Mouse (Mus musculus) heart, adult 2 months (tissue): Measurements from ENCODE around the gene Cfdp1. TPM values are rescaled to one million over a fixed set of nuclear protein-coding genes. Genes with fewer than 3 reads are reported as not detected.

Experiments
- DNase-seq, 2 experiments: peaks; one replicate each; pipeline ENCODE4 v3.0.0; 2021
- H3K27ac ChIP-seq: fragments of 200-600 bp; 2 replicates; pipeline ENCODE4 v1.8.1; 2022
- H3K27me3 ChIP-seq: fragments of 200-500 bp; 2 replicates; pipeline ENCODE4 v1.6.1; 2012; ENCODE audit warnings: mild to moderate bottlenecking, low read length, inconsistent platforms, mixed read lengths; ENCODE audit not compliant: control insufficient read depth, insufficient read depth
- H3K36me3 ChIP-seq: fragments of 200-500 bp; 2 replicates; pipeline ENCODE4 v1.6.1; 2012; ENCODE audit warnings: low read length, inconsistent platforms; ENCODE audit not compliant: control insufficient read depth, insufficient read depth
- H3K4me1 ChIP-seq: fragments of 200-500 bp; 2 replicates; pipeline ENCODE4 v1.6.1; 2011; ENCODE audit warnings: low read length; ENCODE audit not compliant: control insufficient read depth, insufficient read depth
- H3K4me3 ChIP-seq: fragments of 200-600 bp; 2 replicates; pipeline ENCODE4 v1.8.1; 2022
- H3K79me2 ChIP-seq: fragments of 200-500 bp; replicated peaks from 2 replicates; pipeline ENCODE4 v1.6.1; 2012; ENCODE audit warnings: mild to moderate bottlenecking, inconsistent platforms, low read length, moderate library complexity, mixed read lengths; ENCODE audit not compliant: control insufficient read depth, insufficient read depth
- H3K9ac ChIP-seq: fragments of 200-500 bp; 2 replicates; pipeline ENCODE4 v1.6.1; 2012; ENCODE audit warnings: low read depth, mild to moderate bottlenecking, control low read depth, inconsistent platforms, low read length, mixed read lengths
- CTCF ChIP-seq: fragments of 200-600 bp; IDR thresholded peaks from 2 replicates; pipeline ENCODE4 v1.8.1; 2022; ENCODE audit warnings: antibody characterized with exemption, mild to moderate bottlenecking, moderate library complexity
- EP300 ChIP-seq: fragments of 200-500 bp; IDR thresholded peaks from 2 replicates; pipeline ENCODE4 v1.6.1; 2011; ENCODE audit warnings: low read depth, low read length, control low read depth; ENCODE audit not compliant: insufficient read depth
- POLR2A ChIP-seq: fragments of 200-500 bp; IDR thresholded peaks from 2 replicates; pipeline ENCODE4 v1.6.1; 2011; ENCODE audit warnings: mild to moderate bottlenecking, low read depth, low read length, control low read depth; ENCODE audit not compliant: insufficient read depth
- WGBS: fragments of 180-500 bp; shearing (Covaris S2); methylation state at CpG from one replicate; pipeline ENCODE4 v1.1.7; 2018; 5-methylcytosine and 5-hydroxymethylcytosine counted together
- intact Hi-C: fragments of 180-260 bp; cut with DNase I; formaldehyde crosslinking; loops from one replicate; pipeline ENCODE4 v1.15.1; 2025
- polyA plus RNA-seq: library from polyadenylated mRNA; depleted of rRNA; stranded (reverse); fragments of >200 nt; gene quantifications from 2 replicates; pipeline ENCODE4 v1.2.3, GENCODE M21; 2012
- total RNA-seq, 2 experiments: library from RNA; stranded (reverse); gene quantifications; 2 replicates each; pipeline ENCODE4 v1.2.3; 2021

Gene Cfdp1
- total and polyA plus RNA-seq, 3 experiments, result 5.6 to 34.4 (median 32.7) TPM

GRCm38 (mm10) chr8:111740301-111740711 lies 113.8 kb downstream of the Cfdp1 start:
- peak; percentile 43 to 63 for DNase-seq
- intact Hi-C loops, result no loop called here
- no peak overlapping the region for H3K4me3 ChIP-seq
- H3K36me3 ChIP-seq, result no peaks in the 10 kb centered on the region; the same call in 1 of the 2 replicates
- peaks cover 3% of the 10 kb centered on the region for H3K79me2 ChIP-seq
- 32% methylated on average over 7 of the region's 7 CpGs for WGBS
- peak overlapping the region; percentile 2; the same call in 1 of the 2 replicates for H3K9ac ChIP-seq
- peak overlapping the region; percentile 96 for H3K27ac ChIP-seq
- no peaks in the 10 kb centered on the region for H3K27me3 ChIP-seq
- H3K4me1 ChIP-seq, result peaks cover 49% of the 10 kb centered on the region
- TF ChIP-seq POLR2A (no peak), EP300 (no peak), CTCF (no peak)

- WGBS, result 41% methylated on average over 7 of the region's 7 CpGs
- peak in 1 of 2 experiments; percentile 18 for DNase-seq
- no peaks in the 10 kb centered on the region for H3K27me3 ChIP-seq
- H3K36me3 ChIP-seq, result no peaks in the 10 kb centered on the region; the same call in 1 of the 2 replicates
- TF ChIP-seq CTCF (peak; percentile 57), POLR2A (no peak), EP300 (no peak)
- intact Hi-C loops, result no loop called here
- no peak overlapping the region for H3K4me3 ChIP-seq
- peaks cover 51% of the 10 kb centered on the region for H3K4me1 ChIP-seq
- peak overlapping the region; percentile 5; the same call in 1 of the 2 replicates for H3K9ac ChIP-seq
- H3K27ac ChIP-seq, result peak overlapping the region; percentile 96
- peaks cover 3% of the 10 kb centered on the region for H3K79me2 ChIP-seq
Measured at GRCm38 (mm10) chr8:111739604-111740003, 114.5 kb downstream of the Cfdp1 start.

GRCm38 (mm10) chr8:111738867-111739266 lies 115.2 kb downstream of the Cfdp1 start:
- intact Hi-C loops, result no loop called here
- WGBS, result 32% methylated on average over 6 of the region's 6 CpGs
- peak in 1 of 2 experiments; percentile 4 for DNase-seq
- H3K36me3 ChIP-seq, result no peaks in the 10 kb centered on the region; the same call in 1 of the 2 replicates
- H3K27ac ChIP-seq, result peak overlapping the region; percentile 96
- no peak for TF ChIP-seq EP300
- no peak for TF ChIP-seq POLR2A
- TF ChIP-seq CTCF, result no peak
- H3K4me1 ChIP-seq, result peaks cover 55% of the 10 kb centered on the region
- peaks cover 3% of the 10 kb centered on the region for H3K79me2 ChIP-seq
- no peak overlapping the region for H3K9ac ChIP-seq
- H3K27me3 ChIP-seq, result no peaks in the 10 kb centered on the region
- H3K4me3 ChIP-seq, result no peak overlapping the region

GRCm38 (mm10) chr8:111736321-111736720 lies 117.8 kb downstream of the Cfdp1 start:
- Histone ChIP-seq H3K4me1 (peaks cover 61% of the 10 kb centered on the region), H3K9ac (no peak overlapping the region; the same call in 1 of the 2 replicates), H3K4me3 (no peak overlapping the region), H3K27me3 (no peaks in the 10 kb centered on the region), H3K79me2 (peaks cover 5% of the 10 kb centered on the region), H3K27ac (peak overlapping the region; percentile 96), H3K36me3 (no peaks in the 10 kb centered on the region; the same call in 1 of the 2 replicates)
- 34% methylated on average over 7 of the region's 7 CpGs for WGBS
- DNase-seq, result peak; percentile 9 to 25
- intact Hi-C loops, result no loop called here
- TF ChIP-seq EP300, result no peak
- no peak for TF ChIP-seq POLR2A
- TF ChIP-seq CTCF, result no peak

GRCm38 (mm10) chr8:111735791-111736190 lies 118.3 kb downstream of the Cfdp1 start:
- peaks cover 61% of the 10 kb centered on the region for H3K4me1 ChIP-seq
- H3K79me2 ChIP-seq, result peaks cover 5% of the 10 kb centered on the region
- H3K27ac ChIP-seq, result peak overlapping the region; percentile 96
- no peak for TF ChIP-seq CTCF
- TF ChIP-seq EP300, result no peak
- no peak for TF ChIP-seq POLR2A
- H3K36me3 ChIP-seq, result no peaks in the 10 kb centered on the region; the same call in 1 of the 2 replicates
- WGBS, result 57% methylated on average over 4 of the region's 4 CpGs
- peak overlapping the region; percentile 17 for H3K9ac ChIP-seq
- DNase-seq, result no peak
- intact Hi-C loops, result no loop called here
- no peaks in the 10 kb centered on the region for H3K27me3 ChIP-seq
- H3K4me3 ChIP-seq, result peak overlapping the region; percentile 10; the same call in 1 of the 2 replicates

GRCm38 (mm10) chr8:111735335-111735761 lies 118.7 kb downstream of the Cfdp1 start:
- peaks cover 61% of the 10 kb centered on the region for H3K4me1 ChIP-seq
- H3K79me2 ChIP-seq, result peaks cover 6% of the 10 kb centered on the region
- TF ChIP-seq POLR2A (peak; percentile 93), CTCF (peak; percentile 45), EP300 (peak; percentile 85)
- H3K36me3 ChIP-seq, result no peaks in the 10 kb centered on the region; the same call in 1 of the 2 replicates
- peak; percentile 68 to 74 for DNase-seq
- intact Hi-C loops, result no loop called here
- H3K4me3 ChIP-seq, result peak overlapping the region; percentile 44
- peak overlapping the region; percentile 96 for H3K27ac ChIP-seq
- H3K27me3 ChIP-seq, result no peaks in the 10 kb centered on the region
- WGBS, result 30% methylated on average over 8 of the region's 8 CpGs
- peak overlapping the region; percentile 22 for H3K9ac ChIP-seq
